Mouse (Mus musculus): Measurements from ENCODE around the gene E2f7. TPM values are rescaled to one million over a fixed set of nuclear protein-coding genes. Genes with fewer than 3 reads are reported as not detected.
A peak's percentile ranks its signal among the peaks of the same experiment; 100 is the strongest.

Gene E2f7
- polyA plus RNA-seq, 1 experiment from 2014 or later = 14.8 TPM

DNA sequence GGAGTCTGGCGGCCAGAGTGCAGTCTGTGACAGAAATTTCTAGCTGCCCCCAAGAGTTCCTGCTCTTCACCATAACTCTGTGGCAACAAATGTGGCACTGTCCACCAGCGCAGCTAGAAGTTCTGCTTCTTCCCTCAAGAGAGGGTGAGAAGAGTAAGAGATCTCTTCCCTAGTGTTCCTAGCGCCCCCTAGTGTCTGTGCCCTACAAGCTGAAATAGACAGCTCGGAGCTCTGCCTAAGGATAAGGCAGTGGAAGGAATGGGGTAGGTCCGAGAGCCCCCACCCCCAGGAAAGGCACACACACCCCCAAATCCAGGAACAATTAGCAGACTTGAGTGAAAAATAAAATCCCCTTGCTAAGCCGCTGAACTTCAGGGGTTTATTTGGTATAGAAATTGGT is 11.9 kb upstream of the E2f7 start:
- Histone ChIP-seq H3K4me2 (ENCODE audit: low read length) (no peak overlapping the region), H3K4me1 (ENCODE audit: control insufficient read depth in 2 of 2, insufficient read depth in 2 of 2, low read length in 2 of 2) (no peaks in the 10 kb centered on the region), H3K36me3 (ENCODE audit: control insufficient read depth, insufficient read depth, low read length) (no peaks in the 10 kb centered on the region), H3K27me3 (ENCODE audit: control insufficient read depth, insufficient read depth, low read length) (no peaks in the 10 kb centered on the region), H3K4me3 (ENCODE audit: control insufficient read depth in 1 of 2, insufficient read depth in 1 of 2, low read depth in 1 of 2, low read length in 2 of 2) (no peak overlapping the region), H3K9ac (ENCODE audit: low read length) (no peak overlapping the region), H3K27ac (replicated peaks in 1 of 2; ENCODE audit: control insufficient read depth in 1 of 2, insufficient read depth in 1 of 2, low read depth in 2 of 2, low read length in 2 of 2) (no peak overlapping the region), H3K9me3 (ENCODE audit: control insufficient read depth, low read length) (no peaks in the 10 kb centered on the region)
- ATAC-seq (ENCODE audit: insufficient number of reproducible peaks, insufficient read depth, low FRiP score, low read depth) = no peak
- 21% methylated on average over 6 of the region's 6 CpGs for WGBS

DNA sequence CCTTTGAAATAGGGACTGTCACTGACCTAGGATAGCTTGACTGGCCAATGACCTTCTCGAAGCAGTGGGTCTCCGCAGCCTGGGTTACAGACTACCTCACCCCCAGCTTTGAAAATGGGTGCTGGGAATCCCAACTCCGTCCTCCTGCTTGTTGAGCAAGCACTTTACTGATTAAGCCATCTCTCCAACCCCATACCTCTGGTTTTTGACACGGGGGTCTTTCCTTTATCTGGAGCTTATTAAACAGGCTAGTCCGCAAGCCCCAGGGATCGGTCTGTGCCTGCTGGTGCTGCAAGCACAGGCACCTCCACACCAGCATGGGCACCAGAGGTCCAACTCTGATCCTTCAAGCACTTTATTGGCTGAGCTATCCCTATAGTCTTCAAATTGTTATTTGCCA is 1.5 kb upstream of the E2f7 start:
- no peak for ATAC-seq (ENCODE audit: insufficient number of reproducible peaks, insufficient read depth, low FRiP score, low read depth)
- no peak overlapping the region for H3K9ac ChIP-seq (ENCODE audit: low read length)
- no peak overlapping the region for H3K4me2 ChIP-seq (ENCODE audit: low read length)
- H3K27me3 ChIP-seq (ENCODE audit: control insufficient read depth, insufficient read depth, low read length) = no peaks in the 10 kb centered on the region
- no peak overlapping the region for H3K4me3 ChIP-seq (ENCODE audit: control insufficient read depth in 1 of 2, insufficient read depth in 1 of 2, low read depth in 1 of 2, low read length in 2 of 2)
- no peaks in the 10 kb centered on the region for H3K9me3 ChIP-seq (ENCODE audit: control insufficient read depth, low read length)
- H3K4me1 ChIP-seq (ENCODE audit: control insufficient read depth in 2 of 2, insufficient read depth in 2 of 2, low read length in 2 of 2) = peaks cover 2 to 7% of the 10 kb centered on the region in 2 experiments; a peak in 2 of 4 replicates
- H3K27ac ChIP-seq (replicated peaks in 1 of 2; ENCODE audit: control insufficient read depth in 1 of 2, insufficient read depth in 1 of 2, low read depth in 2 of 2, low read length in 2 of 2) = no peak overlapping the region
- peaks cover 14% of the 10 kb centered on the region for H3K36me3 ChIP-seq (ENCODE audit: control insufficient read depth, insufficient read depth, low read length)
- WGBS = 82% methylated on average over 6 of the region's 6 CpGs

DNA sequence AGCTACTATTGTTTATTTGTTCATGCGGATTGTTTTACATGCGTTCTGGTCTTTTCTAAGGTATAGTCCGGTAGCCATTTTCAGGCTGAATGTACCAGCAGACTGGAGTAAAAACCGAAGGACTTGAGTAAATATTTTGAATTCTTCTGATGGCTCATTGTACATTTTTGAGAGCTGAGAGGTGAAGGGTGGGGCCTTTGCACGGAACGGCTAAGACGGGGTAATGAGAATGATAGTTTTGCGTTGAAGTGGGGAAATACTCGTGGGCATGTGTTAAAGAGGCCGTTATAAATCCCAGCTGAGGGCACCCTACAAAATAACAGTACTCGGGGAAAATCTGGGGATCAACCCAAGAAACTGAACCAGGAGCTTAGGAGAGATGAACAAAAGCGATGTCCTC is 1.1 kb upstream of the E2f7 start:
- H3K4me3 ChIP-seq (ENCODE audit: control insufficient read depth in 1 of 2, insufficient read depth in 1 of 2, low read depth in 1 of 2, low read length in 2 of 2) = no peak overlapping the region
- no peaks in the 10 kb centered on the region for H3K9me3 ChIP-seq (ENCODE audit: control insufficient read depth, low read length)
- WGBS = 71% methylated on average over 12 of the region's 12 CpGs
- peaks cover 2 to 7% of the 10 kb centered on the region in 2 experiments; a peak in 2 of 4 replicates for H3K4me1 ChIP-seq (ENCODE audit: control insufficient read depth in 2 of 2, insufficient read depth in 2 of 2, low read length in 2 of 2)
- no peaks in the 10 kb centered on the region for H3K27me3 ChIP-seq (ENCODE audit: control insufficient read depth, insufficient read depth, low read length)
- H3K27ac ChIP-seq (replicated peaks in 1 of 2; ENCODE audit: control insufficient read depth in 1 of 2, insufficient read depth in 1 of 2, low read depth in 2 of 2, low read length in 2 of 2) = no peak overlapping the region
- H3K9ac ChIP-seq (ENCODE audit: low read length) = peak overlapping the region; percentile 88
- no peak for ATAC-seq (ENCODE audit: insufficient number of reproducible peaks, insufficient read depth, low FRiP score, low read depth)
- H3K4me2 ChIP-seq (ENCODE audit: low read length) = peak overlapping the region; percentile 90
- H3K36me3 ChIP-seq (ENCODE audit: control insufficient read depth, insufficient read depth, low read length) = peaks cover 18% of the 10 kb centered on the region

DNA sequence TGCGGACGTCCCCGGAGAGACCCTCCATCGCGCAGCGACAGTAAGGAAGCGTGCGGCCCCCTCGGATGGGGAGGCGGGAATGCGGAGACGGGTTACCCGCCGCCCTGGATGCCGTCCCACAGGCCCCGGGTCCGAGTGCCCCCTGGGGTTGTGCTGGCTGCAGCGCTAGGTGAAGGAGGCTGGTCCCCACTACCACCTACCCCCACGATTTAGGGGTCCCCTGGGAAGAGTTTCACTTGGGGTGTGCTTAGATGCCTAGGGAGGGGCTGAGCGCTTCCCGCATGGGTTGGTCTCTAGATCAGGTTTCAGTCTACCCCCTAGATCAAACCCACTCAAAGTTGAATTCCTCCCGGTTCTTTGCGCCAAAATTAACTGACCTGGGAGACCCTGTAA is 397 bp downstream of the E2f7 start:
- no peaks in the 10 kb centered on the region for H3K27me3 ChIP-seq (ENCODE audit: control insufficient read depth, insufficient read depth, low read length)
- peak overlapping the region; percentile 88 for H3K9ac ChIP-seq (ENCODE audit: low read length)
- peaks cover 29% of the 10 kb centered on the region for H3K36me3 ChIP-seq (ENCODE audit: control insufficient read depth, insufficient read depth, low read length)
- H3K27ac ChIP-seq (replicated peaks in 1 of 2; ENCODE audit: control insufficient read depth in 1 of 2, insufficient read depth in 1 of 2, low read depth in 2 of 2, low read length in 2 of 2) = peak overlapping the region; percentile 69 to 75
- ATAC-seq (ENCODE audit: insufficient number of reproducible peaks, insufficient read depth, low FRiP score, low read depth) = peak; percentile 37
- H3K9me3 ChIP-seq (ENCODE audit: control insufficient read depth, low read length) = no peaks in the 10 kb centered on the region
- H3K4me2 ChIP-seq (ENCODE audit: low read length) = peak overlapping the region; percentile 90
- H3K4me3 ChIP-seq (ENCODE audit: control insufficient read depth in 1 of 2, insufficient read depth in 1 of 2, low read depth in 1 of 2, low read length in 2 of 2) = peak overlapping the region; percentile 87 to 98
- H3K4me1 ChIP-seq (ENCODE audit: control insufficient read depth in 2 of 2, insufficient read depth in 2 of 2, low read length in 2 of 2) = peaks cover 4 to 7% of the 10 kb centered on the region in 2 experiments; a peak in 2 of 4 replicates
- whole genome bisulfite sequencing = under 1% methylated on average over 23 of the region's 23 CpGs

DNA sequence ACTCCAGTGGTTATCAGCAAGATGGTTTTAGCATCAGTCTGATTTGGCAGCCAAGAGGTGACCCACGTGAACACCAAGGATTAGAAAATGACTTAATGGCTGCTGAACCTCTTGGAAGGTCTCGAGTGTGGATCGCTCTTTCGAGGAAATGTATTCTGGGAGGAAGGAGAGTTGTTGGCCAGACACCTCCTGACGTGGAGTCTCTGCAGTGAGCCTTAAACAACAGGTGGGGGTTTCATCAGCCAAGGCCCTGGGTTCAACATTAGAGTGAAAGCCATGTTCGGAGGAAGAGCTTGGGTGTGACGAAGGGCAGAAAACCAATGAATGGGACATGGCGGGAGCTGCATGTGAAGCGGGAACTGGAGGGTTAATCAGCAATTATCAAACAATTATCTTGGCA is 3.8 kb downstream of the E2f7 start:
- 94% methylated on average over 9 of the region's 9 CpGs for WGBS
- no peak for ATAC-seq (ENCODE audit: insufficient number of reproducible peaks, insufficient read depth, low FRiP score, low read depth)
- no peaks in the 10 kb centered on the region for H3K27me3 ChIP-seq (ENCODE audit: control insufficient read depth, insufficient read depth, low read length)
- no peak overlapping the region for H3K4me2 ChIP-seq (ENCODE audit: low read length)
- H3K36me3 ChIP-seq (ENCODE audit: control insufficient read depth, insufficient read depth, low read length) = peaks cover 56% of the 10 kb centered on the region
- H3K9me3 ChIP-seq (ENCODE audit: control insufficient read depth, low read length) = no peaks in the 10 kb centered on the region
- no peak overlapping the region for H3K9ac ChIP-seq (ENCODE audit: low read length)
- no peak overlapping the region for H3K4me3 ChIP-seq (ENCODE audit: control insufficient read depth in 1 of 2, insufficient read depth in 1 of 2, low read depth in 1 of 2, low read length in 2 of 2)
- peaks cover 4 to 7% of the 10 kb centered on the region in 2 experiments; a peak in 2 of 4 replicates for H3K4me1 ChIP-seq (ENCODE audit: control insufficient read depth in 2 of 2, insufficient read depth in 2 of 2, low read length in 2 of 2)
- H3K27ac ChIP-seq (replicated peaks in 1 of 2; ENCODE audit: control insufficient read depth in 1 of 2, insufficient read depth in 1 of 2, low read depth in 2 of 2, low read length in 2 of 2) = no peak overlapping the region

DNA sequence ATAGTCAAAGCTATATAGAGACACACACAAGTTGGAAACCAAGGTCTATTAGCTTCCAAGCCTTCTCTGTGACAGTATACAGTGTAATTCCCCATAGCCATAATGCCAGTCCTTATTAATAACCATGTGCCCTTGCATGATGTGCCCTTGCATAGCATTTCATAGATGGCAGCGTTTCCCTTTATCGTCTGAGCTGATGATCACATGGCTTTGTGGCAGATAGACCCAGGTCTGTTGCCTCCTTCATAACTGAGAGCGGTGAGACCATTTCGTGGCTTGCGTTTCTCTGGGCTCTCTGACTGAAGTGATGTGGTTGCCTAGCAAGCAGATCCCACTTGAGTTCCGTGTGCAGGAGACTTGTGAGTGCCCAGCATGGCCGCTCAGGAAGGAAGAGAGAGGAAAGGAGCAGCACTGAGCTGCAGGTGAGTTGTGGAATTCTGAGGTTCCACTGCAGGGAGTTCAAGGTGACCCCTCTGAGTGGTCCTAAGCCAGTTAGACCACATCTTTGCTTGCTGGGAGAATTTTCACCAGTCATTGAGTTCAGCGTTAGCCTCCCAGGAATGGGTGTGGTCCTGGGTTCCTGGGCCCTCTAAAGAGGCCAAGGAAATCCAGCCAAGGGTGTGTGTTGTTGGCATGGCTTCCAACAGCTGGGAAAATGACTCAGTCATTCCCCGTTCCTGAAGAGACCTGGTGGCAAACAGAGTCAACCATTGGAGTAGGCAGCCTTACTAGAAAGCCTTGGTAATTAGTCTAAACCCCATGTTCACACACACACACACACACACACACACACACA is 4.5 kb downstream of the E2f7 start:
- no peak for ATAC-seq (ENCODE audit: insufficient number of reproducible peaks, insufficient read depth, low FRiP score, low read depth)
- 90% methylated on average over 9 of the region's 9 CpGs for WGBS
- Histone ChIP-seq H3K4me3 (ENCODE audit: control insufficient read depth in 1 of 2, insufficient read depth in 1 of 2, low read depth in 1 of 2, low read length in 2 of 2) (no peak overlapping the region), H3K4me2 (ENCODE audit: low read length) (no peak overlapping the region), H3K4me1 (ENCODE audit: control insufficient read depth in 2 of 2, insufficient read depth in 2 of 2, low read length in 2 of 2) (peaks cover 4 to 7% of the 10 kb centered on the region in 2 experiments; a peak in 2 of 4 replicates), H3K27me3 (ENCODE audit: control insufficient read depth, insufficient read depth, low read length) (no peaks in the 10 kb centered on the region), H3K36me3 (ENCODE audit: control insufficient read depth, insufficient read depth, low read length) (peaks cover 62% of the 10 kb centered on the region), H3K9me3 (ENCODE audit: control insufficient read depth, low read length) (no peaks in the 10 kb centered on the region), H3K9ac (ENCODE audit: low read length) (no peak overlapping the region), H3K27ac (replicated peaks in 1 of 2; ENCODE audit: control insufficient read depth in 1 of 2, insufficient read depth in 1 of 2, low read depth in 2 of 2, low read length in 2 of 2) (no peak overlapping the region; a peak in 1 of 4 replicates)

DNA sequence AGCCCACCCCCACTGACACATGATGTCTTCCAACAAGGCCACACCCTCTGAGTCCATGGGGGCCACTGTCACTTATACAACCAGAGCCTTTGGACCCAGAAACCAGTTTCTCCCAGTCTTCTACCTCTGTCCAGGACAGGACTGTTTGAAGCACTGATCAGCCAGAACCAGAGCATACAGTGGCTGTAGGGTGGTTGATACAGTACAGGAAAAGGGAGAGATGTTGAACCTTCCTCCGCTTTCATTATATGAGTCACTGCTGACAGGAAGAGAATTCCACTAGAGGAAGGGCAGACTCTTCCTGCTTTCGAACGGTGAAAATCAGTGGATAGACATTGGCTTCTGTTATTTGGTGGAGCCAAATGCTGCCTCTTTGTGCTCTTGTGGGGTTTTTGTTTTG is 7.6 kb downstream of the E2f7 start:
- H3K27ac ChIP-seq (replicated peaks in 1 of 2; ENCODE audit: control insufficient read depth in 1 of 2, insufficient read depth in 1 of 2, low read depth in 2 of 2, low read length in 2 of 2) = peak overlapping the region; percentile 68 to 70
- H3K9me3 ChIP-seq (ENCODE audit: control insufficient read depth, low read length) = no peaks in the 10 kb centered on the region
- no peak overlapping the region for H3K4me3 ChIP-seq (ENCODE audit: control insufficient read depth in 1 of 2, insufficient read depth in 1 of 2, low read depth in 1 of 2, low read length in 2 of 2)
- H3K4me1 ChIP-seq (ENCODE audit: control insufficient read depth in 2 of 2, insufficient read depth in 2 of 2, low read length in 2 of 2) = 0 out of 4 replicates have a peak, but pooled peaks cover 0 to 2% of the 10 kb centered on the region in 2 experiments
- peak; percentile 72 for ATAC-seq (ENCODE audit: insufficient number of reproducible peaks, insufficient read depth, low FRiP score, low read depth)
- H3K9ac ChIP-seq (ENCODE audit: low read length) = no peak overlapping the region
- WGBS = 68% methylated on average over 3 of the region's 3 CpGs
- no peak overlapping the region for H3K4me2 ChIP-seq (ENCODE audit: low read length)
- no peaks in the 10 kb centered on the region for H3K27me3 ChIP-seq (ENCODE audit: control insufficient read depth, insufficient read depth, low read length)
- peaks cover 86% of the 10 kb centered on the region for H3K36me3 ChIP-seq (ENCODE audit: control insufficient read depth, insufficient read depth, low read length)
